ENCODE assay signal across 17 mouse cellular contexts in the genomic region with DNA sequence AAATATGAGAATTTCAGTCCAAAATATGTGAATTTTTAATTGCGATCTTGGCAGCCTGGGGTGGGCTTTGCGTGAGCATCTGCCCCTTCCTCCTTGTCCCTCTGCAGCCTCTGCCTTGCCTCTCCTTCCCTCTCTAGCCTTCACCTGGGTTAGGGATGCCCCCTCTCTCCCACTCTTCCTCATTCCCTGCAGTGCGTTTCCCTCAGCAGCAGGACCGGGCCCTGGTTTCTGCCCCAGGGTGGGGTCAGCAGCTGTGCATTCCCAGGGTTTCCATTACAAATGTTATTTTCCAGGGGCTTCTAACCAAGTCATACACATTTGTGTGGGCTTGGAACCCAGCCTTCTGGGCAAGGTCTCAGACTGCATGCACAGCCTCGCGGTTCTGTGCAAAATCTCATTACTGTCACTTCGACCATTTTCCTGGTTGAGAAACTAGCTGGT.
A peak's percentile ranks its signal among the peaks of the same experiment; 100 is the strongest.
DNase-seq lines count a peak whose midpoint lies in the region; ATAC-seq lines count a peak whose summit lies in the region.
"Had no signal": no experiment of that assay in that cellular context is flagged by ENCODE, and none has a peak within 500 bp of the region (broad histone marks: within the 10 kb centered on the region; RNA-seq: fewer than 3 reads in every experiment).

No protein-coding gene starts in this region.

- H3K27ac ChIP-seq in forebrain, embryonic 15.5 days (replicated peaks): peak overlapping the region; percentile 74
- H3K27ac ChIP-seq in limb, embryonic 15.5 days: peak overlapping the region; percentile 61; the same call in 1 of the 2 replicates
- H3K27ac ChIP-seq: heart, embryonic 15.5 days; limb, embryonic 12.5 days; macrophage had no signal

- H3K36me3 ChIP-seq in megakaryocyte, embryonic 14.5 days (replicated peaks; ENCODE audit: low read length): no peaks in the 10 kb centered on the region
- H3K36me3 ChIP-seq in forebrain, embryonic 15.5 days: no peaks in the 10 kb centered on the region
- no peaks in the 10 kb centered on the region for H3K36me3 ChIP-seq in limb, embryonic 15.5 days
- H3K36me3 ChIP-seq: heart, embryonic 15.5 days; limb, embryonic 12.5 days had no signal

- WGBS in forebrain, embryonic 15.5 days: 46% methylated on average over 7 of the region's 7 CpGs
- 40% methylated on average over 7 of the region's 7 CpGs for WGBS in limb, embryonic 15.5 days

- H3K27me3 ChIP-seq in megakaryocyte, embryonic 14.5 days (replicated peaks): no peaks in the 10 kb centered on the region
- H3K27me3 ChIP-seq in forebrain, embryonic 15.5 days: no peaks in the 10 kb centered on the region
- no peaks in the 10 kb centered on the region for H3K27me3 ChIP-seq in limb, embryonic 15.5 days
- H3K27me3 ChIP-seq: CH12.LX; heart, embryonic 15.5 days; limb, embryonic 12.5 days had no signal

- ATAC-seq in megakaryocyte, adult 5-6 weeks (ENCODE audit: poor library complexity, severe bottlenecking): no peak
- ATAC-seq in forebrain, embryonic 15.5 days (replicated peaks): peak; percentile 49
- ATAC-seq in limb, embryonic 15.5 days (ENCODE audit: insufficient number of reproducible peaks, low FRiP score, low TSS enrichment, low read depth): no peak
- ATAC-seq in CD4-positive, CD25-positive, alpha-beta regulatory T cell, adult 4 months: no peak

- H3K9ac ChIP-seq in forebrain, embryonic 15.5 days (replicated peaks): no peak overlapping the region
- no peak overlapping the region for H3K9ac ChIP-seq in limb, embryonic 15.5 days
- H3K9ac ChIP-seq: heart, embryonic 15.5 days; limb, embryonic 12.5 days; lung, embryonic 14.5 days had no signal

- H3K4me2 ChIP-seq in forebrain, embryonic 15.5 days (replicated peaks): no peak overlapping the region
- no peak overlapping the region for H3K4me2 ChIP-seq in limb, embryonic 15.5 days
- H3K4me2 ChIP-seq: heart, embryonic 15.5 days; limb, embryonic 12.5 days; lung, embryonic 14.5 days had no signal

- H3K4me3 ChIP-seq in megakaryocyte, embryonic 14.5 days (replicated peaks): peak overlapping the region; percentile 42
- H3K4me3 ChIP-seq in forebrain, embryonic 15.5 days: no peak overlapping the region
- no peak overlapping the region for H3K4me3 ChIP-seq in limb, embryonic 15.5 days
- H3K4me3 ChIP-seq: erythroblast, embryonic 14.5 days; heart, embryonic 15.5 days; limb, embryonic 12.5 days had no signal

- peak; percentile 47 to 52 for DNase-seq in cerebellum, postnatal 10 days
- no peak for DNase-seq in cerebellum, postnatal 36 days
- no peak for DNase-seq in spleen, postnatal 14 days (ENCODE audit: low spot score in 2 of 2)
- DNase-seq: adrenal gland, postnatal 10 days; kidney, adult 8-10 months; layer of hippocampus, postnatal 36 days; lung, embryonic 14.5 days had no signal

- peaks cover 25% of the 10 kb centered on the region for H3K9me3 ChIP-seq in megakaryocyte, embryonic 14.5 days
- H3K9me3 ChIP-seq in forebrain, embryonic 15.5 days: no peaks in the 10 kb centered on the region
- no peaks in the 10 kb centered on the region for H3K9me3 ChIP-seq in limb, embryonic 15.5 days
- H3K9me3 ChIP-seq: heart, embryonic 15.5 days; limb, embryonic 12.5 days had no signal

- no peaks in the 10 kb centered on the region for H3K4me1 ChIP-seq in megakaryocyte, embryonic 14.5 days
- H3K4me1 ChIP-seq in forebrain, embryonic 15.5 days: peaks cover 15% of the 10 kb centered on the region
- H3K4me1 ChIP-seq in limb, embryonic 15.5 days: peaks cover 15% of the 10 kb centered on the region
- H3K4me1 ChIP-seq: heart, embryonic 15.5 days had no signal

Comparison
In these comparisons a context has a peak if more than half of its experiments do, and no peak if none do; other contexts are left out.
1. DNase-seq: peak in cerebellum, postnatal 10 days (2 of 2); none in cerebellum, postnatal 36 days (0 of 2) and spleen, postnatal 14 days (0 of 2).